Mouse (Mus musculus) ES-Bruce4 (cell line): ENCODE data around the gene Ssrp1. TPM values are rescaled to one million over a fixed set of nuclear protein-coding genes. Genes with fewer than 3 reads are reported as not detected.

Source experiments
- H3K27ac ChIP-seq: 2 replicates; pipeline ENCODE4 v1.5.1; 2012; ENCODE audit warnings: low read length, inconsistent platforms; ENCODE audit not compliant: insufficient read depth
- H3K27me3 ChIP-seq: 2 replicates; pipeline ENCODE4 v1.6.1; 2012; ENCODE audit warnings: mild to moderate bottlenecking, low read length, inconsistent platforms; ENCODE audit not compliant: control insufficient read depth, poor library complexity, insufficient read depth, severe bottlenecking
- H3K36me3 ChIP-seq: 2 replicates; pipeline ENCODE4 v1.6.1; 2012; ENCODE audit warnings: inconsistent platforms, mild to moderate bottlenecking, low read length, moderate library complexity; ENCODE audit not compliant: control insufficient read depth, poor library complexity, insufficient read depth, severe bottlenecking
- H3K4me1 ChIP-seq: one replicate; pipeline ENCODE4 v1.8.1; 2011; ENCODE audit warnings: low read length; ENCODE audit not compliant: control insufficient read depth, insufficient read depth
- H3K4me3 ChIP-seq: 2 replicates; pipeline ENCODE4 v1.5.1; 2011; ENCODE audit warnings: low read depth, mild to moderate bottlenecking, low read length
- H3K9ac ChIP-seq: 2 replicates; pipeline ENCODE4 v1.6.1; 2012; ENCODE audit warnings: low read depth, mild to moderate bottlenecking, inconsistent platforms; ENCODE audit not compliant: poor library complexity, severe bottlenecking
- H3K9me3 ChIP-seq: replicated peaks from 2 replicates; pipeline ENCODE4 v1.6.1; 2012; ENCODE audit warnings: mild to moderate bottlenecking, low read length, inconsistent platforms; ENCODE audit not compliant: control insufficient read depth, poor library complexity, insufficient read depth, severe bottlenecking
- CTCF ChIP-seq: IDR thresholded peaks from one replicate; pipeline ENCODE4 v1.8.1; 2011; ENCODE audit warnings: low read depth, low read length
- EP300 ChIP-seq: IDR thresholded peaks from 2 replicates; pipeline ENCODE4 v1.6.1; 2011; ENCODE audit warnings: low read depth, low read length; ENCODE audit not compliant: insufficient read depth
- POLR2A ChIP-seq: IDR thresholded peaks from one replicate; pipeline ENCODE4 v1.8.1; 2011; ENCODE audit warnings: low read length; ENCODE audit not compliant: insufficient read depth
- polyA plus RNA-seq: library from polyadenylated mRNA; stranded (reverse); fragments of >200 nt; gene quantifications from 2 replicates; pipeline ENCODE4 v1.2.4, GENCODE M21; 2011; ENCODE audit warnings: low read depth; ENCODE audit not compliant: missing spikeins, insufficient read depth, insufficient read length

Gene Ssrp1
- polyA plus RNA-seq, 1 experiment: 228 TPM

DNA sequence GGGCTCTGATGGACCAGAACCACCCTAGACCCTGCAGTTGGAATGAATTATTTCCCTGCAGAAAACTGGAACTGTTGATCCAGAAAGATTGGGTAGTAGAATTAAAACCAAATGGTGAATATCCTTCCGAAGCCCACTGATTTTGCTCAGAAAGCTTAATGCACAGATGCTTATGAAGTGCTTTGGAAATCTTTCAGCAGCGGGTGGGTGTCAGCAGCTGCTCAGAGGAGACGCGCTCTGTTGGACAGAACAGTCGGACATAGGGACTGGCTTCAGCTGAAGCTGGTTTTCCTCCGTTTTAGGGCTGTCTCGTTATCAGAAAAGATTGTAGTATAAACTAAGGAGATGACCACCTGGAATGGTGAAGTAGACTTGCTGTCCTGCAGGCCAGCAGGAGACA lies 6.6 kb downstream of the Ssrp1 start:
- peaks cover 75% of the 10 kb centered on the region for H3K36me3 ChIP-seq

DNA sequence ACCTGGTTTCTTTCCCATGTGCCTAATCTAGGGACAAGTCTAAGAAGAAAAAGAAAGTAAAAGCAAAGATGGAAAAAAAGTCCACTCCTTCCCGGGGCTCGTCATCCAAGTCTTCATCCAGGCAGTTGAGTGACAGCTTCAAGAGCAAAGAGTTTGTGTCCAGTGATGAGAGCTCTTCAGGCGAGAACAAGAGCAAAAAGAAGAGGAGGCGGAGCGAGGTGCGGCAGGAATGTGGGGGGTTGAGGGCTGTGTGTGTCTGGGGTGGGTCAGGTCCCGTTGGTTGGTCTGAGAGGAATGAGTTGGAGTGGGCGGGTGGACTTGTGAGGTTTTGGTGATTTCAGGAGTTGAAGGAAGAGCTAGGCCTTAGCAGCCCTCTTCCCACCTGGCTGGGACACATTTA lies 9.2 kb downstream of the Ssrp1 start:
- no peak overlapping the region for H3K4me3 ChIP-seq
- H3K27ac ChIP-seq: peak overlapping the region; percentile 68; the same call in 1 of the 2 replicates
- no peaks in the 10 kb centered on the region for H3K9me3 ChIP-seq
- no peaks in the 10 kb centered on the region for H3K27me3 ChIP-seq
- H3K9ac ChIP-seq: no peak overlapping the region
- no peak for TF ChIP-seq POLR2A
- no peak for TF ChIP-seq EP300
- no peak for TF ChIP-seq CTCF
- H3K36me3 ChIP-seq: peaks cover 53% of the 10 kb centered on the region
- H3K4me1 ChIP-seq: peaks cover 6% of the 10 kb centered on the region

More for the DNA sequence above, 6.6 kb downstream of the Ssrp1 start:
- Histone ChIP-seq H3K4me3 (no peak overlapping the region), H3K9ac (no peak overlapping the region), H3K9me3 (no peaks in the 10 kb centered on the region), H3K27ac (no peak overlapping the region), H3K27me3 (no peaks in the 10 kb centered on the region), H3K4me1 (no peaks in the 10 kb centered on the region)
- TF ChIP-seq CTCF: no peak
- TF ChIP-seq EP300: no peak
- no peak for TF ChIP-seq POLR2A

DNA sequence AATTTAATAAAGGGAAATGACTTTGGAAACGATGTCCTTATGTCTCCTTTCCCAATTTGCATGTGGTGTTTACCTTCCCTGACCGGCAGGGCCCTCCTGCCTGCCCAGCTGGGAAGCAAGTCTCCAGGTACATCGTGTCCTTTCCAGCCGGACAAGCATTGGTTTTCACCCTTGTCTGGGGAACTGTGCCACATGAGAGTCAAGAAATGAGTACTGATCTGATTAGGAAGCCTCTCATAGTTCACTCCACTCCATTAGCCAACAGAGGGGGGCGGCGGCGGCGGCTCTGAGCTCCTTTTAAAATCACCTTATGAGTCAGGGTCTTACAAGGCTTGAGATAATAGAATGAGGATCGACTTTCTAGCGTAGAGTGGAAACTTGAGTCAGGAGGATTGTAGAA lies 10.0 kb downstream of the Ssrp1 start:
- TF ChIP-seq EP300 (no peak), POLR2A (no peak), CTCF (no peak)
- H3K27me3 ChIP-seq: no peaks in the 10 kb centered on the region
- H3K27ac ChIP-seq: peak overlapping the region; percentile 68
- peaks cover 6% of the 10 kb centered on the region for H3K4me1 ChIP-seq
- peaks cover 45% of the 10 kb centered on the region for H3K36me3 ChIP-seq
- no peaks in the 10 kb centered on the region for H3K9me3 ChIP-seq
- peak overlapping the region; percentile 71 for H3K9ac ChIP-seq
- H3K4me3 ChIP-seq: peak overlapping the region; percentile 57

DNA sequence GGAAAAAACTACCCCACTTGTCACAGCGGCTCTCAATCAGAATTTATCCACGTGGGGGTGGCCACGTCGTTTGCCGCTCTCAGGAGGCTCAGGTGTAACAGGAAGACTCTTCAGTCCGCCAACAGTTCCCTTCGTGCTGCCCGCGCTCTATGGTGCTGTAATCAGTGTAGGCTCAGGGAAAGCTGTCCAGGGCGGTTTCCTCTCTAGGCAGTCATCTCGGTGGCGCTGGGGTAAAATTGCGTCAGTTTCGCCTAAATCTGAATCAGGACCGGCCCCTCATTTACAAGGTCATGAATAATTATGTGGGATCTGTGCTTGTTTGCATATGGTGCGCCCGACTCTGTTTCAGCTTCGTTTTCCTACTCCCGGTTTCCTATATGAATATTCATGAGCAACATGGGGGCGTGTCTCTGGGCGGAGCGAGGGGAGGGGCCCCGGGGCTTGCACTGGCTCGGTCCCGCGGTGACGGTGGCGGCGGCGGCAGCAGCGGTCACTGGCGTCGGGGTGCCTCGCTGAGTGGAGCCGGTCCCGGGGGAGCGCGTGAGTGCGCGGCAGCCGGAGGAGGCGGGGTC lies 10.6 kb downstream of the Ssrp1 start, which contains the start of gene Tnks1bp1:
Gene Tnks1bp1, plus strand, starts transcription at position 427 of the 572 bp plus-strand sequence.
- H3K27me3 ChIP-seq: no peaks in the 10 kb centered on the region
- peak within 1 kb of the TSS; percentile 92 for H3K9ac ChIP-seq
- H3K27ac ChIP-seq: peak within 1 kb of the TSS; percentile 68
- H3K4me3 ChIP-seq: peak within 1 kb of the TSS; percentile 70
- TF ChIP-seq EP300 (no peak), POLR2A (no peak), CTCF (no peak)
- peaks cover 43% of the 10 kb centered on the region for H3K36me3 ChIP-seq
- peaks cover 6% of the 10 kb centered on the region for H3K4me1 ChIP-seq
- no peaks in the 10 kb centered on the region for H3K9me3 ChIP-seq

DNA sequence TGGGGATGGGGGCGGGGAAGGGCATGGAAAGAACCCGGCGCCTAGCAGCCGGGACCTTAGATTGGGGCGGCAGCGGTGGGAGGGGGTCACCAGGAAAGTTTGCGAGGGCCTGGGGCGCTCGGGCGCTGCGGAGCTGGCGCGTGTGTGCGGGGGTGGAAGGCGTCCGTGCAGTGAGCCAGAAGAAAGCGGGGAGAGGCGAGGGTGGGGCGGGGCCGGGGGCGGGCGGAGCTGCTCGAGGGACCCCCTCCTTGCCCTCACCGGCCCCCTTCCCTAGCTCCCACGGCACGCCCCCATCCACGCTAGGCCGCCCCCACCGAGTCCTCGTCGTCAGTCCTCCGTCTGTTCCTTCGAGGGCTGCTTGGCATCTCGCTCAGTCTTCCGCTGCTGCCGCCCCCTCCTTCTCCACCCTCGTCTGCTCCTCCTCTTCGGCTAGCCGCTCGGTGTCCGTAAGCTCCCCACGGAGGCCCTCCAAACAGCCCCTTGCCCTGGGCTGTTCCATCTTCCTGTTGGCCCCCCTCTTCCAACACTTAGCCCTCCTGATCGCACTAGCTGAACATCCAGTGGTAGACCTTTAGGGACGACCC lies 11.2 kb downstream of the Ssrp1 start:
- Histone ChIP-seq H3K4me3 (peak overlapping the region; percentile 70), H3K9me3 (no peaks in the 10 kb centered on the region), H3K9ac (peak overlapping the region; percentile 92), H3K27ac (no peak overlapping the region), H3K36me3 (peaks cover 37% of the 10 kb centered on the region), H3K4me1 (peaks cover 6% of the 10 kb centered on the region), H3K27me3 (no peaks in the 10 kb centered on the region)
- TF ChIP-seq CTCF (no peak), EP300 (no peak), POLR2A (no peak)

DNA sequence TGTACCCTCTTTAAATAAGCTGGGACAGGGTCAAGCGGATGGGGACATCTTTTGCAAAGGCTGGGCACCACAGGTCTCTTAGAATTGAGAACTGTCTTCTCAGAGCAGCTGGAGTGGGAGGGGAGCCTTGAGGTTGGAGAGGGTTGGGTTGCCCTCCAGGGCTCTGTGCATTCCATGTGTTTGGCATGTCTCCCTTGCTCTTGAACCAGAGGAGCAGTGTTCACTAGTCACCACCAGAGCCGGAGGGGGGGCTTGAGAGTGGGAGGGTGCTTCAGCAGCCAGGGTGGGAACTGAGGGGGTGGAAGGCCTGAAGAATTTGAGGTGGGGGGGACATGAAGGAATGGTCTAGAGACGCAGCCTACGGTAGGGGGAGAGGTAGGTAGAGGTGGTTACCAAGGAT lies 12.2 kb downstream of the Ssrp1 start:
- peaks cover 27% of the 10 kb centered on the region for H3K36me3 ChIP-seq

More for the DNA sequence above, 12.2 kb downstream of the Ssrp1 start:
- no peaks in the 10 kb centered on the region for H3K27me3 ChIP-seq
- no peak overlapping the region for H3K27ac ChIP-seq
- no peak overlapping the region for H3K9ac ChIP-seq
- H3K9me3 ChIP-seq: no peaks in the 10 kb centered on the region
- H3K4me3 ChIP-seq: no peak overlapping the region
- TF ChIP-seq EP300 (no peak), CTCF (no peak), POLR2A (no peak)
- H3K4me1 ChIP-seq: peaks cover 6% of the 10 kb centered on the region
